Mouse (Mus musculus) thymus, postnatal 10 days (tissue): ENCODE data around the gene Cdc6.
"Not testable (repeated sequence)": the region's sequence is repeated elsewhere in the genome, so short reads cannot be mapped to it uniquely, and the experiment has no call there.

ENCODE experiments used
- DNase-seq, 2 experiments: peaks; one replicate each; pipeline ENCODE4 v3.0.0; 2021; ENCODE audit warnings: low spot score in 2 of 2

Cdc6 gene

DNA sequence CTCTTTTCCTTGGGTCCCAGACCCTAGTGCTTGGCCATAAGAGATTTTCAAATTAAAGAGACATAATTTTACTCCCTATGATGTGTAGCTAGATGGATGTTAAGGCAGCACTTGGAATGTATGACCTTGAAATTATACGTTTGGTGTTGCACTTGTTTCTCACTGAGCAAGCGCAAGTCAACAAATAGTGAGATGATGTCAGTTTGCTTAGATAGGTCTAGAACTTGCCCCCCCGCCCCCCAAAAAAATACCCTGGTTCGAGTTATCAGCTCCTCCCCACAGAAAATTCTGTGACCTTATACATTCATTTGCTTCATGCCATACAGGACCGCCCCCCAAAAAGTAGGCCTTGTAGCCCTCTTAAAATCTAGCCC, 551 bp upstream of the Cdc6 start:
- DNase-seq: no peak

- peak; percentile 76 to 83 for DNase-seq
Observed at GRCm38 (mm10) chr11:98909654-98910053, 2.1 kb downstream of the Cdc6 start.

DNA sequence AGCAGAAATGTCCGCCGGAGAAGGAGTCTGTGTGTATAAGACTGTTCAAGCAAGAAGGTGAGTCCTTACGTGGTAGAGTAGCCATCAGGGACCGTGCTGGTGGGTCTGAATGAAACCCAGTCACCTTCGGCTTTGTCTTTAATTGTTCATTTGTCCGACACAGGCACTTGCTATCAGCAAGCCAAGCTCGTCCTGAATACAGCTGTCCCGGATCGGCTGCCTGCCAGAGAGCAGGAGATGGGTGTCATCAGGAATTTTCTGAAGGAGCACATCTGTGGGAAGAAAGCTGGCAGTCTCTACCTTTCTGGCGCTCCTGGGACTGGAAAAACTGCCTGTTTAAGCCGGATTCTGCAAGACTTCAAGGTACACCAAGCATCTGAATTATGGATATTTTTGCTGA, 2.8 kb downstream of the Cdc6 start:
- no peak for DNase-seq

DNA sequence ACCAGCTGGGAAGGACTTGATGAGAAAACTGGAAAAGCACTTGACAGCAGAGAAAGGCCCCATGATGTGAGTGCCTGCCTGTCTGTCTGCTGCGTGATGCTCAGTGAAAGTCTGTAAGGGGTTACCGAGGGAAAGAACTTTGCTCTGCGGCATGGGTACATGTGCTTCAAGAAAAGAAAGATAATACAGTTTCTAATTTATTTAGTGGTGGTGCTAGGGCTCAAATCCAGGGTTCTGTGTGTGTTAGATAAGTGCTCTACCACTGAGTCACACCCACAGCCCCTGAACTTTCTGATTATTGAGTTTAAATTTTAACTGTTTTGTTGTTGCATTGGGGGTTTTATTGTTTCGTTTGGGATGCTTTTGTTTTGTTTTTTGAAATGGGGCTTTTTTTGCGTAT, 3.9 kb downstream of the Cdc6 start:
- no peak for DNase-seq

GRCm38 (mm10) chr11:98914196-98914595, 6.6 kb downstream of the Cdc6 start:
- DNase-seq: no peak

DNA sequence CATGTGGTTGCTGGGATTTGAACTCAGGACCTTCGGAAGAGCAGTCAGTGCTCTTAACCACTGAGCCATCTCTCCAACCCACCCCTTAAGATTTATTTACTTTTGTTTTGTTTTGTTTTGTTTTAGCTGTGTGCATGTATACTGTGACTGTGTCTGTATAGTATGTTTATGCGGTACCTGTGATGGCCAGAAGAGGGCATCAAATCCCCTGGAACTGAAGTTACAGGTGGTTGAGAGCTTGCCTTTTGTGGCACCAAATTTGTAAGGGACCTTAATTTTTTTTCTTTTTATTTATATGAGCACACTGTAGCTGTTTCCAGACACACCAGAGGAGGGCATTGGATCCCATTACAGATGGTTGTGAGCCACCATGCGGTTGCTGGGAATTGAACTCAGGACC, 8.8 kb downstream of the Cdc6 start:
- DNase-seq: peak; percentile 41 to 56

DNA sequence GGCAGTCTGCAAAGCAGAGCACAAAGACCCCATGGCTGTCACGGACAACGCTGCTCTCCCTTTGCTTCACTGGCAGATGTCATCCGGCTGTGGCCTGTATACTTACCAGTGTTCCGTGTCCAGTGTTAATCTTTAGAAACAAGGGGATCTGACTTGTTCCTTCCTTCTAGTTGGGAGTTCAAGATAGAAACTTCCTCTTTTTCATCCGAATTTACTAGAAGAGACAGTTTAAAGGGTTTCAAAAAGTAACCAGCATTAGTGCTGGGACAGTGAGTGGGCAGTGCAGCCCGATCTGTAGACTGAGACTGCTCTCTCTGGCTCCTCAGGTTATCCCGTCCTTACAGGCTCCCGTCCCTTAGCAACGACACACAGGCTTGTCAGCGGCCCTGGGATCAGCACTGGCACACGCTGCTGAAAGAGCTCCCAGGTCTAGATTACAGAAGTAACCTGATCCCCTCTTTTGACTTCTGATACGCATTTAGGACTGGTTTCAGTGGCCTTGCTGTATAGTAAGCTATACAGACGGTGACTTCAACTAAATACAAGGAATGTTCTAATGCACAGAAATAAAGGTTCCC, 9.9 kb downstream of the Cdc6 start:
- no peak for DNase-seq

DNA sequence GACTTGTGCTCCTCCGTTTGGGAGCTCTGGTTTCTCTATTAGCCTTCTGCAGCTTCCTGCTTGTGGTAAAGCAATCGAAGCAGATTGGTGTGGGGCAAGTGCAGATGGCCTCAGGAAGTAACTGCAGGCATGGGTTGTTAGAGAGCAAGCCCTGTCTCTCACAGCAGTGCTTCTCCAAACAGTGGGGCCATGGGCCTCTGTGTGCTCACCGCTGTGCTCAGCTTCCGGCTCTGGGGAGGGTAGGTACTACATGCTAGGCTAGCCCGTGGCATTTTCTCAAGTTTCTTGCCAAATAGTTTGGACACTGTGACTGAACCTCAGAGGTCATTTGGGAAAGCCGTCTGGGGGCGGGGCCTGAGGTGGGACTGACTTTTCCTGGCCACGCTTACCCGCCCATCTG, 10.6 kb downstream of the Cdc6 start:
- no peak for DNase-seq

DNA sequence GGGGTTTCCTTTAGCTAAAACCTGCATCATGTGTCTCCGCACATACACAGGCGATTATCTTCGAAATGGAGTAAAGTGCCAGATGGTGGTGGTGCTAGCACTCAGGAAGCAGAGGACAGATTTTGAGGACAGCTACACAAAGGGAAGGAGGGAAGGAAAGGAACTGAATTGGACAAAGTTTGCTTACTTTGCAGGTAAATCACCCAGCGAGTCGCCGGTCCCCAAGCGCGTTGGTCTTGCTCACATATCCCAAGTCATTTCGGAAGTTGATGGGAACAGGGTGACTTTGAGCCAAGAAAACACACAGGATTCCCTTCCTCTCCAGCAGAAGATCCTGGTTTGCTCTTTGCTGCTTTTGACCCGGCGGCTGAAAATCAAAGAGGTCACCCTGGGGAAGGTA, 11.4 kb downstream of the Cdc6 start:
- no peak for DNase-seq

- not testable (repeated sequence) for DNase-seq
Observed at GRCm38 (mm10) chr11:98921813-98922212, 14.2 kb downstream of the Cdc6 start.

- DNase-seq: peak; percentile 36 to 66
Observed at GRCm38 (mm10) chr11:98922307-98922706, 14.7 kb downstream of the Cdc6 start.

DNA sequence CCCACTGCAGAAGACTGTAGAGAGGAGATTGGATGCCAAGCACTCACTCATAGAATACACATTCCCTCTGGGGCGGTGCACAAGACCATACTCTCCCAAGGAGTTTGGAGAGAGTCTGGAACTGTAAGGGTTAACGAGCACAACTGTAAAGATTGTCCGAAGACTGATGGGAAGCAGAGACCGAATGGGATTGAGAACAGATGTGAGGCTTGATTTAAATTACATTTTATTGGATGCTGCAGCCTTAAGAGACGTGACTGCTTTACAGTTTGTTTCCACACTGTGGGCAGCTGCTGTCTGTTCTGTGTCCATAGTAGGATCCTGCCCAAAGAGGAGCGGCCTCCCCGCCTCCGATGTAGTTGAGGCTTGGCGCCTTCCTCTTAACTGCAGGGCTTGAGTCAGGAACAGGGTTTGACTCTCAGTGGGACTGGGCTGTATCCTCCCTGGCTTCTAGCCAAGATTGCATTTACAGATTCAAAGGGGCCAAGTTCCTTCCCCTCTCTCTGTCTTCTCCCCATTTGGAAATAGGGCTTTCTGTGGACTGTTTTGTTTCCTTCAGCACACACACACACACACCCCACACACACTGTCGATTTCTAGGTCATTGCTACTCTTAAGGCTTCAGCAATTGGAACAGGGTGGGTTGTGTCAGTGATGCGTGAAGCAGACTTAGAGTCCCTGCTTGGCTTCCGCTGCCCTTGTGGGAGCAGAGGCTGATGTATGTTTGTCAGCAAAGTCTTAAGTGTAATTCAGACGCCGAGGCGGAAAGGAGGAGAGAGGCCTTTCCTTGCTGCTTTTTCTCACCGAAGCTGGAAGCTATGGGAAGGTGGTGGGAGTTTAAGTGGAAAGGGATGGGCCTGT, 15.5 kb downstream of the Cdc6 start:
- DNase-seq: not testable (repeated sequence)

DNA sequence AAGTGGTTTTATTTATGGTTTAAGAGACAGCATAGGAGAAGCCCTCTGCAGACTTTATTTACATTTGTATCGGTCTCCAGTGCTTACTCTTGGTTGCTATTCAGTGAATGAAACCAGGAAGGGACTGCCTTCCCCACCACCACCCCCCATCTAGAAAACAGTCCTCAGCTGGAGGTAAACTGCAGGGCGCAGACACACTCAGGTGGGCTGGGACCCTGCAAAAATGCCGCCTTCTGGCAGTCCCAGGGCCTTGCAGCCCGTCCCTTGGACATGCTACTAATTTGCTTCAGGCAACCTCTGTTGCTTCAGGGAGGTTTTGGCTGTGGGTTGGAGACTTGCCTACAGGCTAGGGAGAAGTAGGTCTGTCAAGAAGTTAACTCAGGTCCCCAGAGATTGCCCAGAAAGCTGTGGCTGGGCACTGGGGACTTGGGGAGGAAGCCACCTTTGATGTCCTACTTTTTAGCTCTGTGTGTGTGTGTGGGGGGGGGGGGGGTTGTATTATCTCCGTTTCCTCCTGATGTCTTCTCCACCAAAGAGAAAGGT, 17.1 kb downstream of the Cdc6 start:
- no peak for DNase-seq

GRCm38 (mm10) chr11:98925265-98925721, 17.7 kb downstream of the Cdc6 start:
- no peak for DNase-seq

GRCm38 (mm10) chr11:98925868-98926311, 18.3 kb downstream of the Cdc6 start:
- no peak for DNase-seq

GRCm38 (mm10) chr11:98926553-98926952, 19.0 kb downstream of the Cdc6 start:
- no peak for DNase-seq

GRCm38 (mm10) chr11:98927438-98928076, 20.0 kb downstream of the Cdc6 start, which contains the start of gene Rara:
Rara (plus strand) TSS chr11:98927818.
- no peak for DNase-seq

DNA sequence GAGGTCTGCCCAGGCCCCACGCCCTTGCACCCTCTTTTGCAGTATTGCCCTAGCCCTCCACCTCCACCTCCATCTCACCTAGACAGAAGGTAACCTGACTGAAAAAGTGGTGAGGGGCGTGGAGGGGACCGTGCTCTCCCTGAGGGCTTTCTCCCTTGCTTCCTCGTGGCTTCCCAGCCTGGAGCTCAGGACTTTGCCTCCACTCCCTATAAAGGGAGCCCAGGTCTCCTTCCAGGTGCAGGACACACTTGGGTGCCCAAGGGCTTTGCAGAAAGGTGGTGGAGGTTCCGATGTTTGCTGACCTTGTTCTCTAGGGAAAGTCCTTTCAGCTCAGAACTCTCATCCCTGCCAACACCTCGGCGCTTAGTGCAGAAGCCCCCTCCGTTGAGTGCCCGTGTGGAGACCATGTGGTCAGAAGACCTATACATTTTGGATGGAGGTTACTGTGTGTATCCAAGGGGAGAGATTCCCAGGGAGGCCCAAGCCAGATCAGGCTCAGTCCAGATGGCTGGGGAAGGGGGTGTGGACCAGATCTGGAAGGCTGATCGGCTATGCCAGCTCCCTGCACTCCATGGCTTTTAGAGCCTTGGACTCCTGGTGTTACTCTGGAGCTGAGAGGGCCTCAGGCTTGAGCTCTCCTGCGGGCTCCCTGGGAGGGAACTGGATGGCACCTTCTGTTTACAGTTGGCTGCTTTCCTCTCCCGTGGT, 20.7 kb downstream of the Cdc6 start:
- DNase-seq: no peak

GRCm38 (mm10) chr11:98929503-98929902, 21.9 kb downstream of the Cdc6 start:
- DNase-seq: no peak

DNA sequence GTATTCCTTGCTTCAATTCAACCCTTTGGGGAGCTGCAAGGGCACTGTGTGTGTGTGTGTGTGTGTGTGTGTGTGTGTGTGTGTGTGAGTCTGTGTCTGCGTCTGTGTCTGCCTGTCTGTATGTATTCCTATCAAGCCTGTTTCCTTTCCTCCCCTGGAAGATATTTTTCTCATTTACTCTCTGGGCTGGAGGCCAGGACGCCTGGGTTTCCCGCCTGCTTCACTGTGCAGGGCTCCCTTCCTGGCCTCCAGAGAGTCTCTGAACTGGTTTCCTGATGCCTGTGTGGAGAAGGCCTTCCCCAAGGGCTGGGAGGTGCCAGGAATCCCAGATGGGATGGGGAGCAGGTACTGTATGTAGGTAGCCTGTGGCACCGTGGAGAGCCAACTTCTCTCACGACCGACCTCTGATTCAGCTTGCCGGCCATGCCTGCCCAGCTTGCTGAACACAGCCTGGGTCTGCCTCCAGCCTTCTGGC, 22.6 kb downstream of the Cdc6 start:
- DNase-seq: no peak

DNA sequence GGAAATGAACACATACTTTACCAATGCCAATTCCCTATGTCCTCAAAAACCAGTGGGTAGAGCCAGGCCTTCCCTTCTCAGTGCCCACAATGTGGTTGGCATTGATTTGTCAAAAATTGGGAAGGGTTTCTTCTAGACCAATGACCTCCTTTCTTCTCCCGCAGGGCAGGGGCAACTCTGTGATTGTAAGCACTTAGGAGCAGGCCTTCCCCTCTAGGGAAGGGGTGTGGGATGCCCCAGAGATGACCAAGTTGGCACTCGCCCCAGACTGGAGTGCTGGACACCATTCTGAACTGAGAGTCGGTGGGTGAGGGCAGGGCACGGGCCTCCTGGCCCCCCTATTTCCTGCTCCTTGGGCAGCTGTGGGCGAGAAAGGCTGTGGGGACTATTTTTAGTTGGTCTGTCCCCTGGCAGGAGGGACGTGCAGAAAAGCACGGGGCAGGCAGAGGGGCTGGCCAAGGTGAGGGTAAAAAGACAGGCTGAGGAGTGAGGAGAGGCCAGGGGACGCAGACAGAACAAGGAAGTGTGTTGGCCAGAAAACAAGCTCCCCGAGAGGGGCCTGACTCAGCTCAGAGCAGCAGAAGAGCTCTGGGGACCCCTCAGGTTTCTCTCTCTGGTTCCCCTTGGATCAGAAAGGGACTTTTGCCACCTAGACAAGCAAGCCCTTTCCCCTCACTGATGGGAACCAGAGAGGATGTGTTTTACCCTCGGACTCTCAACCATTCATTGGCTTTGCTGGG, 23.3 kb downstream of the Cdc6 start:
- no peak for DNase-seq
